Mouse (Mus musculus): ENCODE results near the gene Ablim1. TPM values are rescaled to one million over a fixed set of nuclear protein-coding genes. Genes with fewer than 3 reads are reported as not detected.
A peak's percentile ranks its signal among the peaks of the same experiment; 100 is the strongest.

The Ablim1 gene
- polyA plus RNA-seq, 3 experiments from 2014 or later = 240 to 284 (median 264) TPM

- ATAC-seq = peak; percentile 21
These were observed 29.1 kb upstream of the Ablim1 start for GRCm38 (mm10) chr19:57343860-57344259.

GRCm38 (mm10) chr19:57340900-57341742 lies 26.4 kb upstream of the Ablim1 start:
- no peak for ATAC-seq

GRCm38 (mm10) chr19:57339281-57339864 lies 24.7 kb upstream of the Ablim1 start:
- no peak for ATAC-seq

- ATAC-seq = no peak
These were observed 20.4 kb upstream of the Ablim1 start for GRCm38 (mm10) chr19:57335135-57335534.

GRCm38 (mm10) chr19:57333356-57333755 lies 18.6 kb upstream of the Ablim1 start:
- no peak for ATAC-seq

- no peak for ATAC-seq
These were observed 16.5 kb upstream of the Ablim1 start for GRCm38 (mm10) chr19:57331237-57331636.

GRCm38 (mm10) chr19:57330309-57330708 lies 15.6 kb upstream of the Ablim1 start:
- no peak for ATAC-seq

GRCm38 (mm10) chr19:57328792-57329191 lies 14.1 kb upstream of the Ablim1 start:
- no peak for ATAC-seq

GRCm38 (mm10) chr19:57328269-57328668 lies 13.6 kb upstream of the Ablim1 start:
- ATAC-seq = no peak

- ATAC-seq = peak; percentile 69
These were observed 13.0 kb upstream of the Ablim1 start for GRCm38 (mm10) chr19:57327679-57328078.

- peak; percentile 25 for ATAC-seq
These were observed 11.1 kb upstream of the Ablim1 start for GRCm38 (mm10) chr19:57325748-57326300.

- no peak for ATAC-seq
These were observed 8.4 kb upstream of the Ablim1 start for GRCm38 (mm10) chr19:57323087-57323486.

- no peak for ATAC-seq
These were observed 7.8 kb upstream of the Ablim1 start for GRCm38 (mm10) chr19:57322491-57322890.

GRCm38 (mm10) chr19:57321839-57322238 lies 7.1 kb upstream of the Ablim1 start:
- no peak for ATAC-seq

GRCm38 (mm10) chr19:57320656-57321382 lies 6.1 kb upstream of the Ablim1 start:
- no peak for ATAC-seq

- no peak for ATAC-seq
These were observed 1.9 kb upstream of the Ablim1 start for GRCm38 (mm10) chr19:57316597-57316996.

GRCm38 (mm10) chr19:57315013-57315565 lies 370 bp upstream of the Ablim1 start:
- no peak for ATAC-seq

- ATAC-seq = no peak
These were observed 801 bp downstream of the Ablim1 start for GRCm38 (mm10) chr19:57313891-57314345.

- ATAC-seq = no peak
These were observed 1.5 kb downstream of the Ablim1 start for GRCm38 (mm10) chr19:57313226-57313625.

- ATAC-seq = no peak
These were observed 4.7 kb downstream of the Ablim1 start for GRCm38 (mm10) chr19:57309980-57310379.

- no peak for ATAC-seq
These were observed 8.1 kb downstream of the Ablim1 start for GRCm38 (mm10) chr19:57306601-57307000.

- ATAC-seq = no peak
These were observed 8.7 kb downstream of the Ablim1 start for GRCm38 (mm10) chr19:57305972-57306371.

GRCm38 (mm10) chr19:57304666-57305065 lies 10.1 kb downstream of the Ablim1 start:
- no peak for ATAC-seq

Data from inflammation-experienced regulatory T-cells, adult 6 months (primary cell).